Mouse (Mus musculus) induced T-regulatory cell, adult 2 months (primary cell): ENCODE data around the gene Phka1.
"Not testable (repeated sequence)": the region's sequence is repeated elsewhere in the genome, so short reads cannot be mapped to it uniquely, and the experiment has no call there.

Experiments
- DNase-seq: peaks from one replicate; pipeline ENCODE4 v3.0.0-alpha.2; 2012; ENCODE audit warnings: low read depth

Gene Phka1

DNA sequence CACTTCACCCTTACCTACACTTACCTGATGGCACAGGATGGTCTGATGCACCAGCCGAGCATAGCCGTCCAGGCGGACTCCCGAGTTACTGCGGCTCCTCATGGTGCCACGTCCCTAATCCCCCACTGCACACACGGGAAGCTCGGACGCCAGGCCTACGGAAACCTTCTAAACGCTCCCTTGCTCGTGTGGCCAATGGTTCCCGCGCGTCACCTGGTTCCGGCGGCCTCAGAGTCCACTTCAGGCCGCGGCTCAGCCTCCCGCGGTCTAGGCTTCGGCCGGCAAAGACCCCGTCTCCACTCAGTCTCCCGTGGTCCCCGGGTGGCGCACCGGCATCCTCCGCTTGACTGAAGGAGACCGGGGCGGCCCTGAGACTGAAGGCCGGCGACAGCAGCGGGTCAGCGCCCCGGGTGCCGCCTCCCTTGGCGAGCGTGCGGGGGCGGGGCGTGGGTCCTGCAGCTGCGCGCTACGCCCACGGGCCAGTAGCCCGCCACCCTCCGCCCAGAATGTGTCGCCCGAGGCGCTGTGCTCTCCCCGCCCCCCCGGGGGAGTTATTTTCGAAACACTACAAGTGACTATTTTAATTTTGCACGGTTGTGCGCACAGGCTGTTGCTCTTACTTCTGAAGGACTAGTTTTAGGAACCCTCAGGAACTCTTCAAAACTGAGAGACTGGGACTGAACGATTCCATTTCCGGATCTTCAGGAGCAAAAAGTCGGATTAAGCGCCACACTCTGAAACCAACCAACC, at the start of gene Phka1:
Gene Phka1 (minus strand): TSS at position 424 of the 750 bp plus-strand sequence.
- peak; percentile 15 for DNase-seq

DNA sequence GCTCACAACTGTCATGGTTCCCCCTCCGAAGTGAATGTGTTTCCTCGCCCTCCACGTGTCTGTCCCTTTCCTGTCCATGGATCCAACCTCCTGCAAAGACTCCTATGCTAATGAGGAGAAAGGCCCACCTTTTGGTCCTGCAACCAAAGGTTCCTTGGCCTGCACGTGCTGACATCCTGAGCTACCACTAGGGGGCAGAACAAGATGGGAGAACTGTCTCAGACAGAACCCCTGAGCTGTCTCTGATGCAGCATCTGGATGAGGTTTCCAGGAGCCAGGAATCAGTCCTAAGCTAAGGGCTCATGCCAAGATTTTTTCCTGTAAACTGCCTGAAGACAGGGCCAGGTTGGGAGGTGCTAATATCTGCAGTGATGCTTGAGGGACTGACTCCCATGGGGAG, 45.2 kb upstream of the Phka1 start:
- DNase-seq = peak; percentile 5

DNA sequence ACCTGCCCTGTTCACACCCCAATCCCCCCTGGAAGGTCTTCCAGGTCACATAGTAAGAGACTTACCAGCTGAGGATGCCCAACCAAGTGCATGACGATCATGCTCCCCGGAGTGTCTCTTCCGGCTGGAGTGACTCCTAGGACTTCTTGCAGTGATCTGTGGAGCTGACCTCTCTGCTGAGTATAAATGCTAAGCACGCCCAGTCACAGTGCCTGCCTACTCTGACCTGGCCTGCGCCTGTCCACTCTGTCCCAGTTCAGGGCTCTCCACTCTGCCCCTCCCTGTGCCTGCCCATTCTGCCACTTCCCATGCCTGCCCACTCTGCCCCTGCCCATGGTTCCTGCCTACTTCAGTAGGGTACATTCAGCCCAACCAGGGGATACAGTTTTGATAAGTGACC, 42.8 kb upstream of the Phka1 start, which contains the start of gene Gm3880:
Gene Gm3880 (minus strand): TSS at position 101 of the 400 bp plus-strand sequence.
- not testable (repeated sequence) for DNase-seq

DNA sequence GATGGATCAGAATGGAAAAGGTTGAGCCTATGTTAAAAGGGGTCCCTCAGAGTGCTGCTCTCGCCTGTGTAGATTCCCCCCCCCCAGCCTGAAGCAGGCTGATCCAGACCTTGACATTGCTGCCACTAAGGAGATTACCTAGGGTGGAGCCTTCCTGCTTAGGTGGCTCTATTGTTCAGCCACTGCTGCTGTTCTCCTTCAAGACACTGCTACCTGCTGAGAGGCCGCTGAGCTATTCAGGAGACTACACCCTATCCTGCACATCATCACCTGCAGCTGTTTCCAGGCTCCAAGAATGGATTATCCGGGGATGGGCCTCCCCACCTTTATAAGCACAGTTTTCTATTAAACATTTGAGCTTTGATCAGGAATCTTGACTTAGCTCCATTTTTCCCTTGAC, 40.7 kb upstream of the Phka1 start:
- not testable (repeated sequence) for DNase-seq

DNA sequence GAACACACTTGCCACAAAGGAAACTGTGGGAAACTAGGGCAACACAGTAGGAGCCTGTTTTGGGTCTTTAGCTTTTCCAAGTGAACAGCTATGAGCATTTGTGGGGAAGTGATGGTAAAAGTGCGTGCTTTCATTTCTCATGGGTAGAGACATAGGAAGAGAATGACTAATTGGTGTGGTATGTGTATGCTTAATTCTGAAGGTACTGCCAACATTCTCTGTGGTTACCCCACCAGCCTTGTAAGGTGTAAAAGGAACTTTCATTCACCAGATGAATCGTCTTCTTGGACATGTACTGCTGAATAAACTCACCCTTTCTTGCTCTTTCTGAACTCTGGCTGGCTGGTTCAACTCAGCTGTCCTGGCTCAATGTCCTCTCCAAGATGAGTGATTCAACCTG, 22.6 kb upstream of the Phka1 start:
- no peak for DNase-seq

DNA sequence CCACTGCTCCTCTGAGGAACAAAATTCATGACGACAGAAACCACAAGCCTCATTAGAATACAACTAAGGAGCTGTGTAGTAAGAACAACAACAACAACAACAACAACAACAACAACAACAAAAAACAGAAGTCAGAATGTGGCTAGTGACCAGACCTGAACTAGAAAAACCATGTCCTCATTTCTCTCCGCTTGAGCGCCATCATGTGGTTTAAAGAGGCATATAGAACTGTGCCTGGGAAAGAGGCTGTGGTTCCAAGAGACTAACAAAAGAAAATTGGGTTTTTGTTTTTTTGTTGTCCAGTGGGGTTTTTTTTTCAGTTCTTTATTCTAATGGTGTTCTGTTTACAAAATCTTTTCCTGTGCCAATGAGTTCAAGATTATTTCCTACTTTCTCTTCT, 16.7 kb upstream of the Phka1 start:
- DNase-seq = peak; percentile 3

DNA sequence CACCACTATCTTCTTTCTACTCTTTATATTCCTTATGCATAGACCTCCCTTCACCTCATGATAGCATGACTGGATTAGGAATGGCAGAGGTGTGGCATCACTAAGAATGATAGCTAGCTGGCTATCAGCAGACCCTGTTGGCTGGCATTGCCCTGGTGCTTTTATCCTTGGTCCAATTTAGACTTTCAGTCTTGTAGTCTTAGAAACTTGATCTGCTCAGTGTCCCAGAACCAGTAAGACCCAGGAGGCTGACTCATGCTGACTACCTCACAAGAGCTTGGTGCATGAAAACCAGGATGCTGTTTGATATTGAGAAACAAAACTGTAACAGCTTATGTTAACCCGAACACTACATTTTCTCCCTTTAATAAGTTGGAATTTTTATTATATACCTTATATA, 1.6 kb upstream of the Phka1 start:
- DNase-seq = no peak

DNA sequence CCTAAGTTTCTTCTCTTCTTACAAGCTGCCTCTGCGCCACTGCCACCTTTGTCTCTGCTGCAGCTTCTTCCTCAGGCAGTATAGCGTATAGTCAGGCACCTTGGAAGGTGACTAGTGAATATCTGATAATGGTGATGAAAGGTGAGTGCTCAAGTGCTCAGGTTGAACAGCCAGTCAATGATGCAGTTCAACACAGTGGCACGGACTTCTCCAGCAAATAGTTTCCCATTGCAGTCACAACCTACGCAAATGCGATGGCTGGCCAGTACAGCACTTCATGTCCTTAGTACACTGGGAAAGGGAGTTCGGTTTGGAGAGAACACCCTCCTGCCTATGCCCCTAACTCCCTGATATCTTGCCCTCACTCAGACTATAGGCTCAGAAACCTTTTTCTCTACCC, 1.1 kb upstream of the Phka1 start:
- DNase-seq = no peak

DNA sequence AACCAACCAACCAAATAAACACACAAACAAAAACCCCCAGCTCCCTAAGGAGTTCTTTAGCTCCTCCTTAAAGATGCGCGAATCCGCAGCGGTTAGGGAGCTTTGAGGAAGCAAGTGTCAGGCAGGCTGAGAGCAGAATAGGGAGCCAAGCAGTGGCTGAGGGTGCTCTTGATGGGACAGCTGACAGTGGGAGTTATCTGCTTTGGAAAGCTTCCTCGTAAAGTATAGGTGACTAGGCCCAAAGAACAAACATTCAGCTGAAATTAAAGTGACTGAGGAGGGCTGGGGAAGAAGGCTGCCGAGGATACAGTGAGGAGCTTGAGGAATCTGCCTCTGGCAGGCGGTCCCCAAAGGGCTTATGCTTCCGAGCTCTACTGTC, 516 bp upstream of the Phka1 start:
- DNase-seq = peak; percentile 1

DNA sequence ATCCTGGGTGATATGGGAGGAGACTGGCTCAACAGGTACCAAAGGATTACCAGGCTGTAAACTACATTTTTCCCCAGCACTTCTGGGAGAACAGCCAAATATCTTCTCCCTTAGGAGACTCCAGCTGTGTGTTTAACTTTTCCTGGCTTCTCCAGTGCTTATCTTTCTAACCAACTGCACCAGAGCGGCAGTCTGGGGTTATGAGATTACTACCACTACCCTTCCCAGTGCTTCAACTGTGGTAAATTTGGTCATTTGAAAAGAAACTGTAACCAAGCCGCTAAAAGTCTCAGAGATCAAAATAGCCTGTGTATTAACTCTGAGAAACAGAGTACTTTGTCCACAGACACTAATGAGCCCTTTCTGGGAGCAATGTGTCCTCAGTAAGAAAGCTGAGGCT, 42.8 kb downstream of the Phka1 start:
- no peak for DNase-seq

DNA sequence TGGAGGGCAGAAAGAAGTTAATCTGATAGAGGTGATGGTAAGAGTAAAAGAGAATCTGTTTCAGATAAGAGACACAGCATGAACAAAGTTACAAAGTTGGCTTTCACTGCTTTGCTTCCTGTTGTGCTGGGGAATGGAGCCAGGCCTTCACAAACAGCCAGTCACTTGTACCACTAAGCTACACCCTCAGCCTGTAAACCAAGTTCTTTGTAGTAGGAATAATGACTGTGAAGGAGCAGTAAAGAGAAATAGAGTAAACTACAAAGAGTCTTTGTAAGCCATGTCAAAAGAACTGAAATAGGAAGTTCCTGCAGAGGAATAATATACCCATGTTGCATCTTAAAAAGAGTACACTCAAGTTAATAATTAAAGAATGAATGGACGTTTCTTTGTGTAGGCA, 55.5 kb downstream of the Phka1 start:
- no peak for DNase-seq

DNA sequence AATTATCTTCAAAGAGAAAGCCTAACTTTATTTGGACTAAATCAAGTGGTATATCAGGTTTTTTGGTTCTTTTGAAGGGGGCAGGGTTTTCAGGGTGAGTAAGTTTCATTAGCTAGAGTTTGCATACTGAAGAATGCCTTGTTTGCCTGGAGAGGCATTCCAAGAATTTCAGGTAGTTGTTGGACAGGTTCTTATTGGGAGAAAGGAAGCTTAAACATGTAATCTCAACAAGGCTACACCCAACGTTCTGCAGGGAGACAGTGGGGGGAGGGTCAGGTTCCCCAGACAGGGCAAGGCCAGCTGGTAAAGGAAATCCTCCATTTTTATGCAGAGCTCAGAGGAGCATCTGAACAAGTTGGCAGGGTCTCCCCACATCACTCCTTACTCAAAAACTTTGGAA, 72.9 kb downstream of the Phka1 start:
- no peak for DNase-seq

DNA sequence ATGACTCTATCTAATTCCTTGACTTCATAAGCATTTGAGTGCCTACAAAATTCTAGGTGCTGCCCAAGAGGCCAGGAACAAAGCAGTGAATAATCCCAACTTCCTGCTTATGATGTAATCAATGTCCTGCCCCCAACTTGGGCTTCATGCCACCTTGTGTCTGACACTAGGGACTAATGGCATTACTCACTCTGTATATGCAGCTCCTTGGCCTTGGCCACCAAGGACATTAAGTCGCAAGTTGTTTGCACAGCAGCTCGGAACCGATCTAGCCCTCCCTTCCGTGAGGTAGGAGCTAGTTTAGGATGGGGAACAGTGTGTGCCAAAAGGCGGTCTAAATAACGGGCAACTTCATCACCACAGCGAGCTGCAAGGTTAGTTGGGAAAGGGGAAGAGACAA, 87.1 kb downstream of the Phka1 start:
- DNase-seq = no peak

DNA sequence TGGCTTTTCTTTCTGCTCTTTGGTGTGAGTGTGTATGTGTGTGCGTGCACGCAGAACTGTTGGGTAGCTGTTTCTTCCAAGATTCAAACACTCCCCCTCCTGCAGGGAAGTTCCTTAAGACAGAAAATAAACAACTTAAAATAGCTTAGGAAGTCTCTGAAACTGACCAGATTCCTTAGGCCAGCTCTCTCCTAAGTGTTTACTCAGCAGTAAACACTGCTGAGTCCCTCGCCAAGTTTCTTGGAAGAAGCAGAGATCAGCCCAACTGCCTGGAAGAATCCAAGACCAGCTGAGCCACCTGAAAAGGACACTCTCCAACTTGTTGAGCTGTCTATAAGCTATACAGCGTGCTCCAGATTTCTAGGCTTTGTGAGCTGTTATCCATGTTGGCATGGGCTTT, 134.8 kb downstream of the Phka1 start:
- DNase-seq = no peak

DNA sequence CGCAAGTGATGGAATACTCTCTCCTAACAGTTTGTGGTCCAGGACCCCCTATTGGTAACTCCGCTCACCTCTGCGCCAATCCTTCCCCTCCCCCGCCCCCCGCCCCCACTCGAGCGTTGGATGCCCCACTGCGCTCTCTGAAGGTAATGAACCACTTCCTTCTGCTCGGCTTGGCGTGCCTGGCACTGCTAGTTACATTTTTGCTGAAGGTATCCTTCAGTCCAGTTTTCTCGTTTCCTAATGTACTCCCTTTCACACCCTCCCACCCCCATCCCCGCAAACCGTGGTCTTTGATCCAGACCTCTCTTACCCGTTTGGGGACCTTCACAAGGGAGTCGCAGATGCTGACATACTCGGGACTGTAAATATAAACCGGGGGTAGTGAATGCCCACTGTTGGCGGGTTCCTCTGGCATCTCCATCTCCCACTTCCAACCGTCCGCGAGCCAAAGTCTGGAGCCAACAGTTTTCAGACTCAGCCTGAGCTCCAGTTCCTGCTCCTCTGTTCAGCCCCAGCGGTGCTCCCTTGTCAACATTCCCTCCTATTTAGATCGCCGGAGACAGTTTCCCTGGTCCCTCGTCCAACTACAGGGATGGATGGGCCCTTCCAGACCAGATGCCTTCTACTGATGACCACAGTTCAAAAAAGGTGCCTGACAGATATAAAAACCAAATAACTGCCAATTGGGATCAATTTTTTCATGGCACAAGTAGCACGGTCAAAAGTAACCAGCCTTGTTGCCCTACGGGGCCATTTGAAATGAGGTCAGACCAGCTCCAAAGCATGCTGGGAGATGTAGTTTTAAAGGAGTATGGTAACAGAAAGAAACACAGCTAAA, 139.2 kb downstream of the Phka1 start, which contains the start of gene Hdac8:
Gene Hdac8 (minus strand): TSS at position 716 of the 838 bp plus-strand sequence.
- DNase-seq = peak; percentile 76

DNA sequence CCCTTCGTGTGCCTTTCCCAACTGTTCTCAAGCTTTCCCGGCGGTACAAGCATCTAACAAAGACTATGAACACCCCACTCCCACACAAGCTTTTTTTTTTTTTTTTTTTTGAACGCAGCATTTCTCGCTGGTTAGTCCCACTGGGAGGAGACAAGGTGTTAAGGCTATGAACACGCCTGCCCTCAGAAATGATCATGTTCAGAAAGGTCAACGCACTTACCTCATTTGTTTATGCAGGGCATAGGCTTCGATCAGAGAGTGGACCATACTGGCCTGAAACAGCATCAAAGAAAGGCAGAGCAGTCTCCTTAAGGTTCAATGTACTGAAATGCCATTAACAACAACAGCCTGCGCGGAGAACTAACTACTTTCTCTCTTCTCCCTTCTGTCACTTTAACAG, 139.9 kb downstream of the Phka1 start:
- no peak for DNase-seq

DNA sequence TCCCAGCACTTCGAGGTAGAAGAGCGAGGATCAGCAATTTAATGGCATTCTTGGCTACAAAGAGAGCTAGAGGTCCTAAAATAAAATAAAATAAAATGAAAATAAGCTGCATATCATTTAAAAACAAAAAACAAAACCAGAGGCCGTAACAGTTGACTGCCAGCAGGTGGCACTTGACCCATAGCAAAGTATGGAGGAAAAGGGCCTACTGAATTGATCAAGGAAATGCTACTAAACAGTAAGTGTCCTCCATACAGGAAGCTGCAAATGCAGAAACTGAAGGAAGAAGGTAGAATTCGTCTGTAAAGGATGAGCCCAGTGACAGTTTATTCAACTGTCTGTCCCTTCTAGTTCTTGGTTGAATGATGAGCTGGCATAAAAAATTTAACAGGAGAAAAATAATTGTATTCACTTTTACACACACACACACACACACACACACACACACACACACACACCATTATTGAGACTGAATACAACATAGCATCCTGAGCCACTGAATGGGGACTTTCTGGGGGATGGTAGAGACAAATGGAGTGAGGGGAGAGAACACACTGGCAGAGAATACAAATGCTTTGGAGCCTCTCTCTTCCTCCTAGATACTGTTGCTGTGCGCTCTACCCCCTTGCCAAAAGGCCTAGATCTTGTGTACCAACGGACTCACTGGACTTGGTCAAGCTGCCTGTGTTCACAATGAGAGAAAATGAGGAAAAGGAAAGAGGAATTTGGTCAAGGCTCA, 149.9 kb downstream of the Phka1 start:
- DNase-seq = peak; percentile 45

DNA sequence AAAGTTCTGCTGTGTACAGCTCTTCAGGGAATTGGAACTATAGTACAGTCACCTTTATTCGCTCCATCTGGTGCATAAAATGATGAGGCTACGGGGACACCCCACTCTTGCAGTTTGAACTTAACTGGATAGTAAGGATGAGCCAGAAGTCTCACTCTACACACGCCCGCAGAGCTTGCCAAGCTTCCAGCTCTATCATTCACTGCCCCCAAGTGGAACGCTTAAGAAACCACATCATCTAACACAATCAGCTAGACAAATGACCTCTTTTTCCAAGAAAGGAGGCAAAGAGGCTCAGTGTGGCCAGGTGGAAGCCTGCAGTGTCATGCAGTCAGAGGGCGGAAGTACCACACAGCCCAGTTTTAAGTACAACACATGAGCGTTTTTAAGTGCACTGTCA, 158.5 kb downstream of the Phka1 start:
- no peak for DNase-seq

DNA sequence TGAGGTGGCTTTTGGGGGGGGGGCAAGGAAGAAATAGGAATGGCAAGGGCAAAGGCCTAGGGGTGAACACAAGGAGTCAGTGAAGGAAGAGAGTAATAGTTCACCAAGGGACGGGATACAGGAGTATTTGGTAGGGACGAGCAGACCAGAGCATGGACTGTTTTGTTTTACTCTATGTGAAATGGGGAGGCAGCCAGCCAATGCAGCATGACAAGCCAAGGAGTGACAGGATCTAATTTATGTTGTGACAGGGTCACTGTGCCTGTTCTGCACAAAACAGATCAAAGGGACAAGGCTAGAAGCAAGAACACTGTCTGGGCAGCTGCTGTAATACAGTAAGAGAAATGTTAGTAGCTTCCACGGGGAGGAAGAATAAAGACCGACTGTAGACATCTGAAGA, 164.4 kb downstream of the Phka1 start:
- no peak for DNase-seq

DNA sequence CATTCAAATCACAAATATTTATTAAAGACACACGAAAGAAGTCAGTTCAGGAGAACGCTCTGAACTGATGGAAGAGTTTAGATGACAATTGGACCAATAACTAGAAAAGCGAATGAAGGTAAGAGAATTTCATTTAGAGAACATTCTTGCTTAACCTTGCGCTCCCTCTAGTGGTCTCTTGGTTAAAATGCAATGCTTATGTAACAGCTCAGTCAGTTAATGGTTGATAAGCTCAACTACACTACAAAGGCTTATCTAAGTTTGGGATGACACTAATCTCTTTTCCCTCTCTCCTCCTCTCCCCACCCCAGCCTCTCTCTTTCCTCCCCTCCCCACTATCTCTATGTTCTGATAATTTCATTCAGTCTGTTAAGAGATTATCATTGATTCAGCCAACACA, 165.1 kb downstream of the Phka1 start:
- peak; percentile 67 for DNase-seq

DNA sequence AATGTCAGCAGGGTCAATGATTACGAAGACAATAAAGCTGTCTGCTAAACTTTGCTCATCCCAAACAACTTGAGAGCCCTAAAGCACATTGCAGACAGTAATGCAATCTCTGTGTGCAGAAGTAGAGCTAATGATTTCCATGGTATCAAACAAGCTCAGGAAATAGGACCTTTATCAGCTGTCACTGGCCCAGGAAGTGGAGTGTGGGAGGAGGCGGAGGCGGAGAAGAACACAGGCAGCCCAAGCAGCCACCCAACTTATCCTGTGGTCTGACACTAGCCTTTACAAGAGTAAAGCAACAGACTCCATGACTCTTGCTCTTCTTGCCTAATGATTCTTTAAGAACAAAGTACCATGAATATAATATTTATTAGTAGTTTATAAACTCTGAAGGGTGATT, 165.6 kb downstream of the Phka1 start:
- DNase-seq = no peak

DNA sequence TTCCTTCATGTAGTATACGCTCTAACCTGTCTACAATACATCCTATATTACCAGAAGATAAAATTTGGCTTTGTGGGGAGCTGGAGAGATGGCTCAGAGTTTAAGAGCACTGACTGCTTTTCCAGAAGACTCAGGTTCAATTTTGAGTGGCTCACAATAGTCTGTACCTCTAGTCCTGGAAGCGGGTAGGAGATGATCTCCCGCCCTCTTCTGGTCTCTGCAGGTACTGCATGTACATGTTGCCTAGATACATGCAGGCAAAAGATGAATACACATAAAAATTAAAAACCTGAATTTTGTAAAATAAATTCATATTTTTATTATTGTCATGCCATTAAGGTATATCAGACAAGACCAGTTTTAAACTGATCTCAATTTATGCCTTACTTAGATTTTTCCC, 167.3 kb downstream of the Phka1 start:
- peak; percentile 64 for DNase-seq

DNA sequence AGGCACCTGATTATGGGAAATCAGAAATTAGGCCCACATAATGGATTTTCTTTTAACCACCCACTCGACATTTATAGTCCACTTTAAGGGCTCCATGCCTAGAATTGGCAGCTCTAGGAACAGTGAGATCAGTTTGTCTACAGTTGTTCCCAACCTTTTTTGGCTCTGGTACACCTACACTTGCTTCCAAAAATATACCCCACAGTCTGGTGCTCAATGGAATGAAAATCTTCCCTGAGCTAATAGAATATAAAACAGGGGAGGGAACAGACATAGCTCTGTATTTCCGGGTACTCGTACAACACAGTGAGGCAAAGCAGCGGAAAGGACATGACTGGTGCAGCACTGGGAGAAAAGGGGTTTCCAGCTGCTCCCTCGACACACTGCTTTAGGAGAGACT, 168.5 kb downstream of the Phka1 start:
- no peak for DNase-seq
